Mouse (Mus musculus) olfactory bulb, adult 2 months (tissue): ENCODE results near the gene Add2.

Source experiments
- CTCF ChIP-seq: fragments of 200-500 bp; IDR thresholded peaks from 2 replicates; pipeline ENCODE4 v1.5.1; 2012; ENCODE audit warnings: low read depth, mild to moderate bottlenecking, low read length, moderate library complexity; ENCODE audit not compliant: insufficient read depth
- POLR2A ChIP-seq: fragments of 200-500 bp; IDR thresholded peaks from 2 replicates; pipeline ENCODE4 v1.6.1; 2012; ENCODE audit warnings: mild to moderate bottlenecking, low read depth, low read length, moderate library complexity; ENCODE audit not compliant: insufficient read depth

GRCm38 (mm10) chr6:86169166-86169565 lies 140.7 kb downstream of the Add2 start:
- TF ChIP-seq CTCF (no peak), POLR2A (no peak)
